Mouse (Mus musculus) right cerebral cortex, postnatal 36 days (tissue): Measurements from ENCODE around the gene Slc26a6.
A peak's percentile ranks its signal among the peaks of the same experiment; 100 is the strongest.

ENCODE experiments used
- DNase-seq, 2 experiments: peaks; one replicate each; pipeline ENCODE4 v3.0.0; 2022; ENCODE audit warnings: low spot score in 2 of 2, mixed read lengths in 1 of 2

Gene Slc26a6

GRCm38 (mm10) chr9:108845390-108845789 lies 7.7 kb upstream of the Slc26a6 start:
- no peak for DNase-seq

- no peak for DNase-seq
Measured at GRCm38 (mm10) chr9:108847374-108847773, 5.7 kb upstream of the Slc26a6 start.

DNA sequence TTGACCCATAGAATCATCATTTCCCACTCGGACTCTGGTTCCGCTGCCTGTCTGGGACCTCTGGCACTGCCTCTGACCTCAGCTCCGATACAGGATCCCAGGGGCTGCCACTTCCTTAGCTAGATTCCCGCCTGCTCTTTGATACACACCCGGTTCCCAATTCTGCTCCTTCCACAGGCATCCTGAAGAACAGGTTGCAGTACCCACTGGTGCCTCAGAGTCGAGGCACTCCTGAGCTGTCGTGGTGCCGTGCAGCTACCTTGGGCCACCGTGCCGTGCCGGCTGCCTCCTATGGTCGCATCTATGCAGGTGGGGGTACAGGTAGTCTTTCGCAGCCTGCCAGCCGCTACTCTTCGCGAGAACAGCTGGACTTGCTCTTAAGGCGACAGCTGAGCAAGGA lies 4.7 kb upstream of the Slc26a6 start:
- no peak for DNase-seq

DNA sequence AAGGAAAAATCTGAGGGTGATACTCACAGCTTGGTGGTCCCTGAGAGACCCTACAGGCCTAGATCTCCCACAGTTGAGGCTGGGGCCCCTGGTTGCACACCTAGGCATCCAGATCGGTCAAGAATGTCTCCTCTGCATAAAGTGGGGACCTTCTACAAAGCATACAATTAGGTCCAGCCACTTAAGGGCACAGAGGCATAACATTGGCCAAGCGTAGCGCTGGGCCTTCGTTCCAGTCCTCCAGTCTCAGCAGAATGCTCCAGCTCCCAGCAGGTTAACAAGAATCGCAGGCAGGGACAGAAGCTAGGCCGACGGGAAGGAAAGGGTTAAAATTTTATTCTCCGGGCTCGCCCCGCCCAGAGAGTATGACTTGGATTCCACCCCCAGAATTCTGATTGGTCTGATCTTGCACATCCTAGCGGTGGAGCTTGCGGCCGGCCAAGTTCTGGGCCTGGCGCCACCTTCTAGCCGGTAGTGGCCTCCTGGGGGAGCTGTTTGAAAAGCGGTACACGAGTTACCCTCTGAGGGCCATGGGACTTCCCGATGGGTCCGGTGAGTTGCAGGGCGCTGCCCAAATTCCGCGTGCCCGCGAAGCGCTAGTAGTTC lies 655 bp downstream of the Slc26a6 start:
- peak; percentile 90 to 91 for DNase-seq

DNA sequence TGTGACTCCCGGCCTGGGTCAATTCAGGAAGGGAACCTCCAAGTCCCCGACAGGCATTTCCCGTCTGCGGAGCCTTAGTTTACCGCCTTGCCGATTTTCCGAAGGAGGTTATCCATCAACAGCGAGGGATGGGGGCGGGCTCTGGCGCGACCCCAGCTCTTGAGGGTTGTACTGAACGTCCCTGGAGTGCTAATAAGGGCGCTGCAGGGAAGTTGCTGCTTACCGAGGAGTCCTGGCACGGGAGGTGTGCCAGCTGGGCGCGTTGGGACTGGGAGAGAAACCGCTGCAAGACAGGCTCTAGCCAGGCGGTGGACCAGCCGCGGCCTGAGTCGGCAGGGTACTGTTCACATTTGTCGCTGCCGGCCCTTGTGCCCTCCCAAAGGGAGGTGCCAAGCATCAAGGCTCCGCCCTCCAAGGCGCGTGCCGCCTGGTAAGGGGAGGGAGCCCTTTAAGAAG lies 1.2 kb downstream of the Slc26a6 start:
- DNase-seq = peak; percentile 85

GRCm38 (mm10) chr9:108855335-108855734 lies 2.3 kb downstream of the Slc26a6 start:
- DNase-seq = no peak

DNA sequence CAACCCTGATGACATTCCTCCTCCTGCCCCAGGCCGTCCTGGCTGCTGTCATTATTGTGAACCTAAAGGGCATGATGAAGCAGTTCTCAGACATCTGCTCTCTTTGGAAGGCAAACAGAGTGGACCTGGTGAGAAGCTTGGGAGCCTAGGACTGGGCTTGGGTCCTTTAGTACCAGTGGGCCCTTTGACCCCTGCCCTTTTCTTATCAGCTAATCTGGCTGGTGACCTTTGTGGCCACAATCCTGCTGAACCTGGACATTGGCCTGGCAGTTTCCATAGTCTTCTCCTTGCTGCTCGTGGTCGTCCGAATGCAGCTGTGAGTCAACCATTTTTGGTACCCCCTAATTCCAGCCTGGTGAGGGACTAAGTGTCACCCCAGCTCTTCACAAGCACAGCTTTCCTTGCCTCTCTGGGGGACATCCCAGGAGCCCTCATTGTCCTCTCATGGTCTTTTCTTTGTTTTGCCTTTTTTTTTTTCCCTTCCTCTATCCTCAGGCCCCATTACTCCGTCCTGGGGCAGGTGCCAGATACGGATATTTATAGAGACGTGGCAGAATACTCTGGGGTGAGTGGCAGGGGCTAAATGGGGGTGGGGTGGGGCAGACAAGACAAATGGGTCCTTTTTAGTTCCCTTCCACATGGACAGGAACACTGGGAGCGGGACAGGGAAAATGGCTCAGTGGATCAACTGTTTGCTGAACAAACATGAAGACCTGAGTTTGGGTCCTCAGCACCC lies 5.9 kb downstream of the Slc26a6 start:
- no peak for DNase-seq

DNA sequence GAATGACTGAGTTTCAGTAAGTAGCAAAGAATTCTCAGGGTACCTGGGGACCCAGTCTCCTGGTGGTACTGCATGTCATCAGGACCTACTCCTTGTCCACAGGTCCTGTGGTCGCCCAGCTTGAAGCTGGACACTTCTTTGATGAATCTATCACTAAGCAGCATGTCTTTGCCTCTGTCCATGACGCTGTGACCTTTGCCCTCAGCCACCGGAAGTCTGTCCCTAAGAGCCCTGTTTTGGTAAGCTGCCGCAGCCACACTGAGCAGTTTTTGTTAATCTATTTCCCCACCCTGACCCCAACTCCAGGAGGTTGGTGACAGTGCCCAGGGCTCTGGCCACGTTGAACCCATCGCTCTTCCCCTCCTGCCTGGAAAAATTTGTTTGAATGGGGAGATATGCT lies 59.2 kb downstream of the Slc26a6 start:
- no peak for DNase-seq

DNA sequence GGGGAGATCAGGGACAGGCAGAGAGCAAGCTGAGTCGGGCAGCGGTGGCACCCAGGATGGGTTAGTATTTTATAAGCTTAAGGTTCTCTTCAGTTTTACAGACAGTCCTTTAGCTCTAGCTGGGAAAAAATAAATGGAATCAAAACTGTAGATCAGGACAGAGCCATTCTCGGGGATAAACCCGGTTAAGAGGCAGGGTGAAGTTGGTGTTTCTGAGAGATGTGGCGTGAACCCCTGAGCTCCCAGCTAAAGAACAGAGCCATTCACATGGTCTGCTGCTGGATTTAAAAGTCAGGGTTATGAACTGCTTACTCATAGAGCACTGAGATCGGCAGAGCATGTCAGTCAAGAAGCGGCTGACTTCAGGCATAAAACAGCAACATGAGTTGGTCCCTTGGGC lies 60.1 kb downstream of the Slc26a6 start:
- no peak for DNase-seq

DNA sequence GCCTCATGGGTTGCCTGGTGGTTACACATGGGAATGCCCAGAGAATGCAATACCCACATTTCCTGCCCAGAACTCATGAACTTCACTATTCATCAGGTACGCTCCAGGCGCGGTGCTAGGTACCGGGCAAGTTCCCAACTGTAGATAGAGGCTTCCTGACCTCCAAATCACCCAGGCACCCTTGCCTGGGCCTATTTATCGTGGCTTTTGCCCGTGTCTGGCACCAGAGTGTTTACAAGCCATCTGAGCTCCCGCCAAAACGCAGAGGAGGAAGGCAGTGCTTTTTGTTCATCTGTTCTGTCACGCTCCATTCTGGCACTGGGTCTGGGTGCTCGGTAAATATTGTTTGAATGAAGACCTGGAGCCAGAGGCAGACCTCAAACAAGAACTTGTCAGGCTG lies 60.5 kb downstream of the Slc26a6 start:
- no peak for DNase-seq

DNA sequence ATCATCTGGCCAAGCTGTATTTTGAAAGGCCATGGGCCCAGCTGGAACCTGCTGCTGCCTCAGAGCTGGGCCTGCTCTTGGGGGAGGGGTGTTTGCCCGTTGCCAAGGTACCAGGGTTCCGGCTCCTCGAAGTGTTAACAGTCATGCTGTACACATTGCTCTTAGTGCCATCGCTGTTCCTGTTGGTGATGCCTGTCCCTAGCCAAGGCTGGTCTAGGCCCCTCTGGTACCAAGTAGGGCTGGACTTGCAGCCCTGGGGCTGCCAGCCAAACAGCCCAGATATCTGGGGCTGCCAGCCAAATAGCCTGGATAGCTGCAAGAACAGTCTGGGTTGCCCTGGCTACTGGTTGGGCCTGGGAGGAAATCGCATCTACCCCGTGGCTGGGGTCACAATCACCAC lies 61.4 kb downstream of the Slc26a6 start, which contains the start of gene Tmem89:
Gene Tmem89, plus strand, starts transcription at position 129 of the 400 bp plus-strand sequence.
- DNase-seq = peak; percentile 41 to 45

DNA sequence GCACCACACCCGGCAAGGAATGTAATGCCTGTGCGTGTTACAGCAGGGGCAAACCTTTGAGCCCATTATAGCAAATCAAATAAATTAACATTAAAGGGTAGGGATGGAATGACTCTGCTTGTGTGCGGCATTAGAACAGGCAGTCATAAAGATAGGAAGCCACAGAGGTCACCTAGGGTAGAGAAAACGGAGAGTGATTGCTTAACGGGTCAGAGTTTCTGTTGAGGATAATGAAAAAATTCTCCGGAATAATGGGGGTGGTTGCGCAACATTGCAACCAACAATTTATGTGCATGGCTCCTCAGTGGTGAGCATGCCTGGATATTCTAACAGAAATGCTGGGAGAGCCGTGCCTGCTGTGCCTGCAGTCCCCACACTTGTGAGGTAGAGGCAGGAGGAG lies 72.8 kb downstream of the Slc26a6 start:
- no peak for DNase-seq

DNA sequence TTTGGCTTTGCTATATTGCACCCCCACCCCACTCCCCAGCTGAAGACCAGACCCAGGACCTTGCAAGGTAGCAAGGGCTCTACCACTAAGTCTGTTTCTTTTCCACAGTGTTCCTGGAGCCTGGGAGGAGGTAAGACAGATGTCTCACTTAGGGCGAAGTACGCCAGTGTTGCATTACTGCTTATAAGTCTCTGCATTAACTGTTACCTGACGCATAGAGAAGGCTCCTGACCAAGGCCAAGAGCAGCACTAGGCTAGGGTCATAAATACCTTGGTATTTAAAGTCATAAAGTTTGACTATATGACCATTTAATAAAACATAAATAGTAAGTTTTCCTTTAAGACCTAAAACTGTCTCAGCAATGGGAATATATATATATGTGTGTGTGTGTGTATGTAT lies 75.3 kb downstream of the Slc26a6 start:
- no peak for DNase-seq

- DNase-seq = no peak
Measured at GRCm38 (mm10) chr9:108935991-108936390, 82.9 kb downstream of the Slc26a6 start.

DNA sequence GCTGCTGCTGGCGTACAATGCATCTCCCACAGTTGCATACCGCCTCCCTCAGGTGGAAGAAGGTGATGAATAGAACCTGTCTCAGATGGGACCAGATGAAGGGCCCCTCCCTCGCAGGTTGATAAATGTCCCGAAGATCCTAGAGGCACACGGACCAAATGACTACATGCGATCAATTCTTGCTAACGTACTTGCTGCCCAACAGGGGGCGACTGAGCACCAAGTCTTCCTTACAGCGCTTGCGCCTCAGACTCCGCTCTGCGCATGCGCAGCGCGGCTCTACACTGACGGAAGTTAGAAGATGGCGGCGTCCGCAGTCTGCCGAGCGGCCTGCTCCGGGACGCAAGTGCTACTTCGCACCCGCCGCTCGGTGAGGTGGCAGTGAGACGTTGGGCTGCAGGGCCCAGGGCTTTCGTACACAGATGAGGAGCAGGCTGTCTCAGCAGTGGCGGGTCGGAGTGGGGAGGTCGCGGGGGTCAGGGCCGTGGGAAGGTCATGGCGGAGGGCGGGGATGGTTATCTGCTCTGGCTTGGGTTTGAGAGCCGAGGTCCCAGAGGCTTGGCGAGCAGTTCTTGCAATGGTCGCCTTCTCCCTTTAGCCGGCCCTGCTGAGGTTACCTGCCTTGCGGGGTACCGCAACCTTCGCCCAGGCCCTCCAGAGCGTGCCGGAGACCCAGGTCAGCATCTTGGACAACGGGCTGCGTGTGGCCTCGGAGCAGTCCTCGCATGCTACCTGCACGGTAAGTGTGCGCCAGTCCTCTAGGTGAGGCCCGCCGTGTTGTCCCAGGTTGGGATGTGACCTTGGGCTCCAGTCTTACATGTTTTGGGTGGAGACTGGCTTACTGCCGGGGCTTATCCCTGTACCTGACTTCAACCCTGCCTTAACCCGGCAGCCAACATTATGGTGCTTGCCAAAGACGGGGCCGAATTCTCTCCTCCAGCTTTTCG lies 83.6 kb downstream of the Slc26a6 start, which contains the start of gene Uqcrc1:
Gene Uqcrc1, plus strand, starts transcription at position 216 of the 947 bp plus-strand sequence.
- peak; percentile 89 to 90 for DNase-seq

DNA sequence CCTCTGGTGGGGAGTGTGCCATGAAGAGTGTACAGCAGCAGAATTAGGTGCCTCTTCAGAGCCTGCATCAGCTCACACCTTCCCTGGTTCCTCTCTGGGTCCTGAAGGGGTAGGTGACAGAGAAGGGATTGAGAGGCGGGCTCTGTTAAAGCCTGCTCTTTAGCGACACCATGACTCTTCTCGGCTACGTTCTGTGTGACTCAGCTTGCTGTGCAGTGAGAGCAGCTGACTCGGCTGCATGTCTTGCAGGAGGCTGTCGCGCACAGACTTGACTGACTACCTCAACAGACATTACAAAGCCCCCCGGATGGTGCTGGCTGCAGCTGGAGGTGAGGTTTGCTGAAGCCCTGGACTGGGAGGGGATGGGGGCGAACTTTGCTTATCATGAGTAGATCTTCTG lies 92.0 kb downstream of the Slc26a6 start:
- no peak for DNase-seq

GRCm38 (mm10) chr9:108945608-108946007 lies 92.5 kb downstream of the Slc26a6 start:
- no peak for DNase-seq

DNA sequence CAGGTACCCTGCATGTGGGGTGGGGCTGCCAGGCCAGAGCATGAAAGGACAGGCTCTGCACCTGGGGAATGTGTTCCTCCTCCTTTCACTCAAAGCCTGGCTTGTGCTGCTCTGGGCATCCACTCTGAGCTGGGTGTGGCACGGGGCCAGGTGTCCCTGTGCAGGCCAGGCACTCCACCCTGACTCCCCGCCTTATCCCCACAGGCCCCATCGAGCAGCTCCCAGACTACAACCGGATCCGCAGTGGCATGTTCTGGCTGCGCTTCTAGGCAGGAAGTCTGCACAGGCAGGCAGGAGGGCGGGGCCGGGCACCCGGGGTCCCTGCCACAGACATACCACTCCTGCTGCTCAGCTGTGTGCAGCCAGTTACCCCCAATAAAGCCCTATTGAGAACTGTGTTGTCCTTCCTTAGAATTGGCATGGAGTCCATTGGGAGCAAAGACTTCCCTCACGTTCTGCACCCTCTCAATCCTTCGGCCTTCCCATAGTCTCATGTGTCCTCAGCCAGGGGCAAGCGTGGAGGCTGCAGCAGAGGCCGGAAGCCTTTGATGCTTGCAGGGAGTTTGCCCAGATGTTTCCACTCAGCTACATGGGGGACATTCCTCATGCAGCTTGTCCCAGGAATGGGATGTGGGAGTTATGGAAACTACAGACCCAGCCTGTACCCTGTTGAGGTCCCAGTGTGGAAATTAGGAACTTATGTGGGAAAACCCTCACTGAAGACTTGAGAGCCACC lies 96.3 kb downstream of the Slc26a6 start:
- DNase-seq = no peak

- DNase-seq = no peak
Measured at GRCm38 (mm10) chr9:108949967-108950728, 97.1 kb downstream of the Slc26a6 start.

GRCm38 (mm10) chr9:108953081-108953636 lies 100.1 kb downstream of the Slc26a6 start, which contains the start of gene Col7a1:
Gene Col7a1, plus strand, starts transcription at chr9:108953586.
- no peak for DNase-seq
